In the genomic region with DNA sequence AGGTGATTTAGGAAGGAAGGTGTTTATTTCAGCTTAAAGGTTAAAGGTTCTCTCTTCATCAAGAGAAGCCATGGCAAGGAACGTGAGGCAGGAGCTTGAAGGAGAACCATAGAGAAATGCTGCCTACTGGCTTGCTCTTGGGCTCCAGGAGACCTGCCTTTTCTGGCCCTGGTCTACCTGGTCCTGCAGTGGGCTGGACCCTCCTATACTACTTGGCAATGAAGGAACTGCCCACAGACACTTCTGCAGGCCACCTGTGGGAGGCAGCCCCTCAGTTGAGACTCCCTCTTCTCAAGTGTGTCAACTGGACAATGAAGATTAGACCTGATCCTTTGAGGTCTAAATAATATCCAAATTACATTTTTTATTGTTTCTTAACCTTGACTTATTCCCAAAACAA, we compare ENCODE assay signal across 18 mouse cellular contexts.
DNase-seq lines count a peak whose midpoint lies in the region; ATAC-seq lines count a peak whose summit lies in the region.
"Had no signal": no experiment of that assay in that cellular context is flagged by ENCODE, and none has a peak within 500 bp of the region (broad histone marks: within the 10 kb centered on the region; RNA-seq: fewer than 3 reads in every experiment).

No protein-coding gene starts in this region.

- H3K36me3 ChIP-seq in midbrain, embryonic 12.5 days, result no peaks in the 10 kb centered on the region
- H3K36me3 ChIP-seq in midbrain, embryonic 11.5 days (ENCODE audit: control insufficient read depth, insufficient read depth, low read length), result no peaks in the 10 kb centered on the region
- no peaks in the 10 kb centered on the region for H3K36me3 ChIP-seq in neural tube, embryonic 11.5 days (ENCODE audit: control insufficient read depth, insufficient read depth, low read length)
- H3K36me3 ChIP-seq in neural tube, embryonic 15.5 days, result no peaks in the 10 kb centered on the region
- H3K36me3 ChIP-seq in limb, embryonic 10.5 days, result no peaks in the 10 kb centered on the region
- H3K36me3 ChIP-seq: embryonic facial prominence, embryonic 12.5 days; forebrain, embryonic 12.5 days; heart, embryonic 13.5 days; hindbrain, embryonic 15.5 days had no signal

- no peak overlapping the region for H3K9ac ChIP-seq in midbrain, embryonic 12.5 days (replicated peaks)
- H3K9ac ChIP-seq in midbrain, embryonic 11.5 days (ENCODE audit: low read length), result no peak overlapping the region
- no peak overlapping the region for H3K9ac ChIP-seq in neural tube, embryonic 11.5 days (ENCODE audit: low read length)
- no peak overlapping the region for H3K9ac ChIP-seq in neural tube, embryonic 15.5 days (replicated peaks)
- H3K9ac ChIP-seq: embryonic facial prominence, embryonic 12.5 days; forebrain, embryonic 12.5 days; forebrain, postnatal 0 days; heart, embryonic 13.5 days; hindbrain, embryonic 15.5 days had no signal

- 0 out of 2 replicates have a peak, but pooled peaks have one; percentile 34 for ATAC-seq in midbrain, embryonic 12.5 days (ENCODE audit: low FRiP score, low read depth)
- ATAC-seq in midbrain, embryonic 11.5 days (ENCODE audit: low FRiP score), result no peak
- ATAC-seq in neural tube, embryonic 11.5 days (ENCODE audit: insufficient read depth, low FRiP score, low TSS enrichment), result 0 out of 2 replicates have a peak, but pooled peaks have one; percentile 6
- ATAC-seq in neural tube, embryonic 15.5 days (ENCODE audit: low FRiP score), result no peak; the same call in 1 of the 2 replicates

- H3K4me3 ChIP-seq in midbrain, embryonic 12.5 days, result no peak overlapping the region
- H3K4me3 ChIP-seq in midbrain, embryonic 11.5 days (ENCODE audit: low read depth, low read length), result no peak overlapping the region
- no peak overlapping the region for H3K4me3 ChIP-seq in neural tube, embryonic 11.5 days (ENCODE audit: low read depth, low read length)
- H3K4me3 ChIP-seq in neural tube, embryonic 15.5 days (replicated peaks), result no peak overlapping the region
- no peak overlapping the region for H3K4me3 ChIP-seq in limb, embryonic 10.5 days
- H3K4me3 ChIP-seq: embryonic facial prominence, embryonic 12.5 days; forebrain, embryonic 12.5 days; heart, embryonic 13.5 days; hindbrain, embryonic 15.5 days had no signal

- no peak overlapping the region for H3K4me2 ChIP-seq in midbrain, embryonic 12.5 days (replicated peaks)
- no peak overlapping the region for H3K4me2 ChIP-seq in midbrain, embryonic 11.5 days
- no peak overlapping the region for H3K4me2 ChIP-seq in neural tube, embryonic 11.5 days (ENCODE audit: low read depth)
- H3K4me2 ChIP-seq in neural tube, embryonic 15.5 days, result no peak overlapping the region
- H3K4me2 ChIP-seq: embryonic facial prominence, embryonic 12.5 days; forebrain, embryonic 12.5 days; heart, embryonic 13.5 days; hindbrain, embryonic 15.5 days had no signal

- H3K27me3 ChIP-seq in midbrain, embryonic 12.5 days, result no peaks in the 10 kb centered on the region
- H3K27me3 ChIP-seq in midbrain, embryonic 11.5 days (ENCODE audit: control insufficient read depth, insufficient read depth, low read length), result no peaks in the 10 kb centered on the region
- H3K27me3 ChIP-seq in neural tube, embryonic 11.5 days (ENCODE audit: control insufficient read depth, insufficient read depth, low read length), result no peaks in the 10 kb centered on the region
- H3K27me3 ChIP-seq in neural tube, embryonic 15.5 days (replicated peaks), result no peaks in the 10 kb centered on the region
- H3K27me3 ChIP-seq in limb, embryonic 10.5 days (ENCODE audit: low read depth, poor library complexity, severe bottlenecking), result no peaks in the 10 kb centered on the region
- H3K27me3 ChIP-seq: CH12.LX; embryonic facial prominence, embryonic 12.5 days; forebrain, embryonic 12.5 days; heart, embryonic 13.5 days; hindbrain, embryonic 15.5 days had no signal

- H3K27ac ChIP-seq in midbrain, embryonic 12.5 days (replicated peaks), result no peak overlapping the region
- H3K27ac ChIP-seq in midbrain, embryonic 11.5 days (ENCODE audit: low read depth, low read length), result no peak overlapping the region
- no peak overlapping the region for H3K27ac ChIP-seq in neural tube, embryonic 11.5 days (ENCODE audit: low read depth, low read length)
- no peak overlapping the region for H3K27ac ChIP-seq in neural tube, embryonic 15.5 days (replicated peaks)
- peak overlapping the region; percentile 53; the same call in 1 of the 2 replicates for H3K27ac ChIP-seq in limb, embryonic 10.5 days
- H3K27ac ChIP-seq: embryonic facial prominence, embryonic 12.5 days; forebrain, embryonic 12.5 days; heart, embryonic 13.5 days; hindbrain, embryonic 15.5 days had no signal

- H3K9me3 ChIP-seq in midbrain, embryonic 12.5 days, result no peaks in the 10 kb centered on the region
- H3K9me3 ChIP-seq in midbrain, embryonic 11.5 days (ENCODE audit: control insufficient read depth, low read length), result no peaks in the 10 kb centered on the region
- no peaks in the 10 kb centered on the region for H3K9me3 ChIP-seq in neural tube, embryonic 11.5 days (ENCODE audit: control insufficient read depth, low read length)
- no peaks in the 10 kb centered on the region for H3K9me3 ChIP-seq in neural tube, embryonic 15.5 days (replicated peaks)
- H3K9me3 ChIP-seq in limb, embryonic 10.5 days (replicated peaks), result no peaks in the 10 kb centered on the region
- H3K9me3 ChIP-seq: embryonic facial prominence, embryonic 12.5 days; forebrain, embryonic 12.5 days; heart, embryonic 13.5 days; hindbrain, embryonic 15.5 days had no signal

- no peaks in the 10 kb centered on the region for H3K4me1 ChIP-seq in midbrain, embryonic 12.5 days
- no peaks in the 10 kb centered on the region for H3K4me1 ChIP-seq in midbrain, embryonic 11.5 days (ENCODE audit: control insufficient read depth, insufficient read depth, low read length)
- no peaks in the 10 kb centered on the region for H3K4me1 ChIP-seq in neural tube, embryonic 11.5 days (ENCODE audit: control insufficient read depth, insufficient read depth, low read length)
- H3K4me1 ChIP-seq in neural tube, embryonic 15.5 days, result no peaks in the 10 kb centered on the region
- H3K4me1 ChIP-seq in limb, embryonic 10.5 days, result peaks cover 13% of the 10 kb centered on the region
- H3K4me1 ChIP-seq: heart, embryonic 13.5 days; hindbrain, embryonic 15.5 days had no signal

- DNase-seq in midbrain, embryonic 11.5 days (ENCODE audit: low spot score, missing footprints), result no peak
- no peak for DNase-seq in neural tube, embryonic 11.5 days (ENCODE audit: low spot score)
- DNase-seq in limb, embryonic 10.5 days (ENCODE audit: low spot score), result no peak
- DNase-seq in urinary bladder, postnatal 10 days (ENCODE audit: low spot score), result no peak
- DNase-seq: adrenal gland, adult 8-10 months; adrenal gland, postnatal 36 days; cerebellum, adult 8-10 months; cerebellum, postnatal 25 days; gastrocnemius, postnatal 25 days; heart, postnatal 36 days had no signal

- WGBS in midbrain, embryonic 12.5 days, result 95% methylated on average over 1 of the region's 1 CpGs
- 94% methylated on average over 1 of the region's 1 CpGs for WGBS in midbrain, embryonic 11.5 days
- WGBS in neural tube, embryonic 11.5 days, result 89% methylated on average over 1 of the region's 1 CpGs
- 93% methylated on average over 1 of the region's 1 CpGs for WGBS in neural tube, embryonic 15.5 days
- WGBS in limb, embryonic 10.5 days, result 80% methylated on average over 1 of the region's 1 CpGs

Comparison
In these comparisons a context has a peak if more than half of its experiments do, and no peak if none do; other contexts are left out.
1. ATAC-seq: peak in midbrain, embryonic 12.5 days (single experiment) and neural tube, embryonic 11.5 days (single experiment); none in midbrain, embryonic 11.5 days (single experiment) and neural tube, embryonic 15.5 days (single experiment).